Mouse (Mus musculus): ENCODE data around the gene Gm10974. TPM values are rescaled to one million over a fixed set of nuclear protein-coding genes. Genes with fewer than 3 reads are reported as not detected.

Gene Gm10974
- polyA plus RNA-seq, 1 experiment, result not detected

DNA sequence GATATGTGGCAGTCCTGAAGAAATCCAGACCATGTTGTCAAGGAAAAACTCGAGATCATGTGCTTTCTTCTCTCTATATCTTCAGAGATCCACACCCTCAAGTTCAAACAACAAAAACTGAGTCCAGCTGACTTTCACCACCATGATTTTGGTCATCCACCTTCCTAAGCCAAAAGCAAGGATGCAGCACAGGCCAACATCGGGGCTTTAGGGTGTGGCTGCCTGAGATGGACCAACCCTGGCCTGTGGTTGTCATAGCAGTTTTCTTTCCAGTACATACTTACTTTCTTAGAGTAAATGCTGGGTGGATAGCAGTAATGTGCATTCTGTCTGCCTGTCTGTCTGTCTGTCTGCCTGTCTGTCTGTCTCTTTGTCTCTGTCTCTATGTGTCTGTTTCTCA, 294 bp upstream of the Gm10974 start:
- WGBS, result 73% methylated on average over 2 of the region's 2 CpGs
- no peaks in the 10 kb centered on the region for H3K27me3 ChIP-seq (ENCODE audit: control insufficient read depth, insufficient read depth, low read length)
- no peak for DNase-seq
- H3K4me1 ChIP-seq (ENCODE audit: control insufficient read depth, insufficient read depth, low read length), result no peaks in the 10 kb centered on the region
- H3K4me3 ChIP-seq (replicated peaks; ENCODE audit: insufficient read depth, low read depth, low read length), result no peak overlapping the region
- TF ChIP-seq CTCF (IDR thresholded peaks at IDR 0.05; ENCODE audit: borderline replicate concordance, insufficient read depth, low read depth, low read length) (no peak), POLR2A (IDR thresholded peaks at IDR 0.05; ENCODE audit: borderline replicate concordance, insufficient read depth, low read length) (no peak)
- no peak overlapping the region for H3K27ac ChIP-seq (ENCODE audit: insufficient read depth, low read length)

DNA sequence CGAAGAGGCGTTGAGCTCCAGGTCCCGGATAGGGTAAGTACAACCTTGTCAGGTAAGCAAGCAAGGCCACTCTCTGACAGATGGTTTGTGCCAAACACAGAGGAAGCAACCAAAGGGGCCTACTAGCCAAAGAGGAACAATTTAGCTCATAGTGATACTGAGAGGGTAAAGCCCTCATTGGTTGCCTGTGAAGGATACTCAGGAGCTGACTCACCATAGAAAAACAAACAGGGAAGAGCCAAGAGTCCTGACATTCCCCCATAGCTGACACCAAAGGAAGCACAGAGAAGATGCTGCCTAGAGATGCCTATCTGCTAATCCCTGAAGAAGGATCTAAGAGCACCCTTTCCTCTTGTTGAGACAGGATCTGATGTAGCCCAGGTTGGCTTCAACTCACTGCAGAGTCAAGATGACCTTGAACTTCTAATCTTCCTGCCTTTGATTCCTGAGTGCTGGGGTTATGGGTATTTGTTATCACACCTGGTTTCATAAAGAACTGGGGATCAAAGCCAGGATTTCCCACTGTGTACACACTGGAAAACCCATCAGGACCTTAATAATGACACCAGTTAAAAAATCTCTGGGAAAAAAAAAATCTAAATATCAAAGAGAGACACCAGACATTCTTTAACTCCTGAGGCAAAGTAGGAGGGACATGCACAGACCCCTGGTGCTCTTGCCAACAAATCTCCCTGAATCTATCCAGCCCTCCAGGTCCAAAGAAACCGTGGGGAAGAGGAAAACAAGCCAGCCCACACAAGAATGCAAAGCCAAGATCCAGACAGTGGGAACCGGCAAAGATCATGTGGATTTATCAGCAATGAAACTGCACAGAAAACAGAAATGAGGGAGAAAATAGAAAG, 3.6 kb downstream of the Gm10974 start:
- no peak overlapping the region for H3K27ac ChIP-seq (ENCODE audit: insufficient read depth, low read length)
- DNase-seq, result no peak
- no peak for TF ChIP-seq POLR2A (IDR thresholded peaks at IDR 0.05; ENCODE audit: borderline replicate concordance, insufficient read depth, low read length)
- TF ChIP-seq CTCF (IDR thresholded peaks at IDR 0.05; ENCODE audit: borderline replicate concordance, insufficient read depth, low read depth, low read length), result no peak
- H3K4me3 ChIP-seq (replicated peaks; ENCODE audit: insufficient read depth, low read depth, low read length), result no peak overlapping the region
- H3K27me3 ChIP-seq (ENCODE audit: control insufficient read depth, insufficient read depth, low read length), result no peaks in the 10 kb centered on the region
- no peaks in the 10 kb centered on the region for H3K4me1 ChIP-seq (ENCODE audit: control insufficient read depth, insufficient read depth, low read length)
- 63% methylated on average over 5 of the region's 5 CpGs for WGBS

DNA sequence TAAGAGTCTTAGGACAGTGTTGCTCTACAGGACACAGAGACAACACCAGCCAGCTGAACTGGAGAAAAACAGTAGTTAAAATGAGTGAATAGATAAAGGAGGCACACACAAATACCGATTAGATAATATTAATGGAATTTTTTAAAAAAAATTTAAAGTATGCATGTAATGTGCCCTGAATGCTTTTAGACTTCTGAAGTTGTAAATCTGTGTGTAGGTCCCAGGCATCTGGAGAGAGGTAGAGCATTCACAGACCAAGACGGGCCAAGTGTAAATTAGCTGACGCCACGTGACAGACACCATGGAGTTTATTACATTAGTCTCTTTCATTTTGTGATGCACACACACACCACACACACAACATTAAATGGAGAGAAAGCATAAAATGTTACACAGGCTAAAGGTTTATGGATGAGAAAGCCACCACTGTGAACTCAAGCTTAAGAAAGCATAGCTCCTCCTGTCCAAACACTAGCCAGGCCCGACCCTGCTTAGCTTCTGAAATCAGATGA, 4.3 kb downstream of the Gm10974 start:
- no peak overlapping the region for H3K4me3 ChIP-seq (replicated peaks; ENCODE audit: insufficient read depth, low read depth, low read length)
- no peak for DNase-seq
- WGBS, result 91% methylated on average over 5 of the region's 5 CpGs
- H3K27me3 ChIP-seq (ENCODE audit: control insufficient read depth, insufficient read depth, low read length), result no peaks in the 10 kb centered on the region
- H3K27ac ChIP-seq (ENCODE audit: insufficient read depth, low read length), result no peak overlapping the region
- TF ChIP-seq CTCF (IDR thresholded peaks at IDR 0.05; ENCODE audit: borderline replicate concordance, insufficient read depth, low read depth, low read length) (no peak), POLR2A (IDR thresholded peaks at IDR 0.05; ENCODE audit: borderline replicate concordance, insufficient read depth, low read length) (no peak)
- no peaks in the 10 kb centered on the region for H3K4me1 ChIP-seq (ENCODE audit: control insufficient read depth, insufficient read depth, low read length)

DNA sequence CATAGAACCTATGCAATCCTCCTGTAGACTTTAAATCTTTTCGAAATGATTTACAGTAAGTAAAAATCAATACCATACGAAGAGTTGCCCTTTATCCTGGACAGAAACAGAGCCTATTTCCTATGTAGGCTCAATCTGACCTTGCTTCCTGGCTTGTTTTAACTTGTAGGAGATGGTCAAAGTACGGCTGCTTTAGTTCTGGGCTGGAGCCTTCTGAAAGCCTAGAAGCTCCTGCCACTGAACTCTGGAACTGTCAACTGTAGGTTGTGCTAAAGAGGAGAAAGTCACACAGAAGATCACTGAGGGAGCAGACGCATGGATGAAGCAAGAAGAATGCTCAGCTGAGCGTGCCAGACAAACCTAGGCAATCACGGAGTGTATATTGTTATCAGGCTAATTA, 5.3 kb downstream of the Gm10974 start:
- Histone ChIP-seq H3K27me3 (ENCODE audit: control insufficient read depth, insufficient read depth, low read length) (no peaks in the 10 kb centered on the region), H3K4me3 (replicated peaks; ENCODE audit: insufficient read depth, low read depth, low read length) (no peak overlapping the region), H3K4me1 (ENCODE audit: control insufficient read depth, insufficient read depth, low read length) (no peaks in the 10 kb centered on the region), H3K27ac (ENCODE audit: insufficient read depth, low read length) (no peak overlapping the region)
- WGBS, result 87% methylated on average over 6 of the region's 6 CpGs
- no peak for TF ChIP-seq CTCF (IDR thresholded peaks at IDR 0.05; ENCODE audit: borderline replicate concordance, insufficient read depth, low read depth, low read length)
- no peak for TF ChIP-seq POLR2A (IDR thresholded peaks at IDR 0.05; ENCODE audit: borderline replicate concordance, insufficient read depth, low read length)
- no peak for DNase-seq

DNA sequence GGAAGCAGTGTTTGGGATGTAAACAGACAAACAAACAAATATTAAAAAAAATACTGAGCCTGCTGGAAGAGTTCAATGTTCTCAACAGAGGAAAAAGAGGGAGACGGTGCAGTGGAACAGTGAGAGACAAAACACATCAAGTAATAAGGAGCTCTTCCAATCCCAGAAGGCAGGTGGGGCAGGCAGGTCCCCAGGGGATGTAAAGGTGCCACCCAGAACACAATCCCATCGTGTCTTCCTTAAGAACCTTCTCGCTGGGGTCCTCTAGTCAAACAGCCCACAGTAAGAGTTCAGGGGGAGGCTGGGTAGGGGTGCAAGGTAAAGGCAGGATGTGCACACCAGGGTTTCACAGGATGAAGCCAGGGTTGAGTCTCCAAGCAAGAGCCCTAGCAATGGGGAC, 7.7 kb downstream of the Gm10974 start:
- 91% methylated on average over 3 of the region's 3 CpGs for WGBS
- Histone ChIP-seq H3K4me3 (replicated peaks; ENCODE audit: insufficient read depth, low read depth, low read length) (no peak overlapping the region), H3K4me1 (ENCODE audit: control insufficient read depth, insufficient read depth, low read length) (no peaks in the 10 kb centered on the region), H3K27ac (ENCODE audit: insufficient read depth, low read length) (no peak overlapping the region), H3K27me3 (ENCODE audit: control insufficient read depth, insufficient read depth, low read length) (no peaks in the 10 kb centered on the region; the same call in 1 of the 2 replicates)
- no peak for DNase-seq
- TF ChIP-seq CTCF (IDR thresholded peaks at IDR 0.05; ENCODE audit: borderline replicate concordance, insufficient read depth, low read depth, low read length) (no peak), POLR2A (IDR thresholded peaks at IDR 0.05; ENCODE audit: borderline replicate concordance, insufficient read depth, low read length) (no peak)

DNA sequence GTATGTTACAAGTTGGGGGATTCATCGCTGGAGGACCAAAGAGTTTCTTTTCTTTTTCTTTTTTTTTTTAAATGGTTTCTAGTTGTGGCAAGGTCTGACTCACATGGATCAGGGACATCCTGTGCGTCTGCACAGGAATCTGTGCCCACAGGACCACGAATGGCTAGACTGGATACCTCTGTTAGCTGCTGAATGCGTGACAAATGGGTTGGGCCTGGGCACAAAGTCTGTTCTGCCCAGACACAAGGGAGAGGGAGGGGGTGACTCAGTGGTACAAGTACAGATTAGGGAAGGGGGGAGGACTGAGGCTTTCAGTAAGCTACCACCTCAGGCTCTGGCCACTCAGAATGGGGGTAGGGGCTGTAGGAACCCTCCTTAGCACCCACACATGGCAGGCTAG, 10.0 kb downstream of the Gm10974 start:
- 73% methylated on average over 4 of the region's 4 CpGs for WGBS
- TF ChIP-seq CTCF (IDR thresholded peaks at IDR 0.05; ENCODE audit: borderline replicate concordance, insufficient read depth, low read depth, low read length), result no peak
- no peak for TF ChIP-seq POLR2A (IDR thresholded peaks at IDR 0.05; ENCODE audit: borderline replicate concordance, insufficient read depth, low read length)
- Histone ChIP-seq H3K27me3 (ENCODE audit: control insufficient read depth, insufficient read depth, low read length) (no peaks in the 10 kb centered on the region; the same call in 1 of the 2 replicates), H3K4me1 (ENCODE audit: control insufficient read depth, insufficient read depth, low read length) (no peaks in the 10 kb centered on the region), H3K27ac (ENCODE audit: insufficient read depth, low read length) (no peak overlapping the region), H3K4me3 (replicated peaks; ENCODE audit: insufficient read depth, low read depth, low read length) (no peak overlapping the region)
- DNase-seq, result no peak

DNA sequence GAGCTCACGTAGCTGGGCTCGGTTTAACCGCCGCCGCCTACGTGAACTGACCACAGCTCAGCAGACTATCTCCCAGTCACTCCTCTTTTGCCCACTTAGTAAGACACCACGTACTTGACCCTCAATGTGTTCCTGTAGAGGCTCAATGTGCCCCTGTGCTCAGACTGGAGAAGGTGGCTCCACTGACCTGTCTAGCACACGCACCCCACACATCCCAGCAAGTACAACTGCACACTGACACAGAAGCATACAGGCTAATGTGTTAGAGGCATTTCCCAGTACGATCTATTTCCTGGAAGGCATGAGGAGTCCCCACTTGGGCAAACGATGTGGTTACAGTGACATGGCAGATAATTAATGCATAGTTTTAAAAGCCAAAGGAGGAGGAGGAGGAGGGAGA, 10.9 kb downstream of the Gm10974 start:
- no peak overlapping the region for H3K27ac ChIP-seq (ENCODE audit: insufficient read depth, low read length)
- H3K27me3 ChIP-seq (ENCODE audit: control insufficient read depth, insufficient read depth, low read length), result no peaks in the 10 kb centered on the region; the same call in 1 of the 2 replicates
- TF ChIP-seq CTCF (IDR thresholded peaks at IDR 0.05; ENCODE audit: borderline replicate concordance, insufficient read depth, low read depth, low read length) (no peak), POLR2A (IDR thresholded peaks at IDR 0.05; ENCODE audit: borderline replicate concordance, insufficient read depth, low read length) (no peak)
- H3K4me3 ChIP-seq (replicated peaks; ENCODE audit: insufficient read depth, low read depth, low read length), result no peak overlapping the region
- WGBS, result 88% methylated on average over 10 of the region's 10 CpGs
- no peak for DNase-seq
- H3K4me1 ChIP-seq (ENCODE audit: control insufficient read depth, insufficient read depth, low read length), result no peaks in the 10 kb centered on the region

DNA sequence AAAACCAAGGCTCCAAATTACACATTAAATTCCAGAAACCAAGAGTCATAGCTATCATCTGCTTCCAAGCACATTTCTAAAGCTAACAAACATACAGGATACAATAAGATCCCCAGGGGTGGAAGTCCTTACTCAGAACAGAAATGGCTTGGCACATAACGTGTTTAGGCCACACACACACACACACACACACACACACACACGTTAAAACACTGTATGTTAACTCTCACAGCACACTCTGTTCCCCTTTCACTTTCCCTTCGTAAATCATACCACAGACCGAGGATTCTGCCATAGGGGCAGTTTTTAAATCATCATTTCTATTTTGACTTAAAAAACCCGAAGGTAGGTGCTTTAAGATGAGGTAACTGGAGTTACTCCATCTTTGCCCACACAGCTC, 18.5 kb downstream of the Gm10974 start:
- Histone ChIP-seq H3K27ac (ENCODE audit: insufficient read depth, low read length) (no peak overlapping the region), H3K4me1 (ENCODE audit: control insufficient read depth, insufficient read depth, low read length) (no peaks in the 10 kb centered on the region), H3K27me3 (ENCODE audit: control insufficient read depth, insufficient read depth, low read length) (peaks cover 2% of the 10 kb centered on the region; the same call in 1 of the 2 replicates), H3K4me3 (replicated peaks; ENCODE audit: insufficient read depth, low read depth, low read length) (no peak overlapping the region)
- no peak for DNase-seq
- WGBS, result 70% methylated on average over 5 of the region's 5 CpGs
- TF ChIP-seq CTCF (IDR thresholded peaks at IDR 0.05; ENCODE audit: borderline replicate concordance, insufficient read depth, low read depth, low read length), result no peak
- no peak for TF ChIP-seq POLR2A (IDR thresholded peaks at IDR 0.05; ENCODE audit: borderline replicate concordance, insufficient read depth, low read length)

All from cerebellum, adult 2 months (tissue).